Mouse (Mus musculus) testis, adult 2 months (tissue): ENCODE measurements around the gene Olfr718-ps1. TPM values are rescaled to one million over a fixed set of nuclear protein-coding genes. Genes with fewer than 3 reads are reported as not detected.
A peak's percentile ranks its signal among the peaks of the same experiment; 100 is the strongest.

Experiments
- H3K27ac ChIP-seq: fragments of 200-500 bp; 2 replicates; pipeline ENCODE4 v1.5.1; 2012; ENCODE audit warnings: low read depth, low read length; ENCODE audit not compliant: control insufficient read depth, insufficient read depth
- H3K27me3 ChIP-seq: fragments of 200-500 bp; 2 replicates; pipeline ENCODE4 v1.6.1; 2012; ENCODE audit warnings: mild to moderate bottlenecking, low read length, moderate library complexity; ENCODE audit not compliant: control insufficient read depth, insufficient read depth
- H3K36me3 ChIP-seq: fragments of 200-500 bp; 2 replicates; pipeline ENCODE4 v1.6.1; 2012; ENCODE audit warnings: mild to moderate bottlenecking, low read length; ENCODE audit not compliant: control insufficient read depth, insufficient read depth
- H3K4me1 ChIP-seq: fragments of 200-500 bp; 2 replicates; pipeline ENCODE4 v1.6.1; 2012; ENCODE audit warnings: low read length; ENCODE audit not compliant: control insufficient read depth, insufficient read depth
- H3K4me3 ChIP-seq: fragments of 200-500 bp; 2 replicates; pipeline ENCODE4 v1.5.1; 2012; ENCODE audit warnings: low read depth, mild to moderate bottlenecking, low read length, moderate library complexity, mixed read lengths; ENCODE audit not compliant: control insufficient read depth
- CTCF ChIP-seq: fragments of 200-500 bp; IDR thresholded peaks from 2 replicates; pipeline ENCODE4 v1.5.1; 2012; ENCODE audit warnings: low read depth, mild to moderate bottlenecking, inconsistent platforms, low read length, moderate library complexity; ENCODE audit not compliant: control insufficient read depth, insufficient read depth, insufficient replicate concordance
- POLR2A ChIP-seq: fragments of 200-500 bp; IDR thresholded peaks from 2 replicates; pipeline ENCODE4 v1.6.1; 2012; ENCODE audit warnings: low read depth, mild to moderate bottlenecking, inconsistent platforms, low read length, moderate library complexity; ENCODE audit not compliant: control insufficient read depth
- polyA plus RNA-seq: library from polyadenylated mRNA; depleted of rRNA; stranded (reverse); fragments of >200 nt; gene quantifications from 2 replicates; pipeline ENCODE4 v1.2.3, GENCODE M21; 2012; rRNA removed

Gene Olfr718-ps1
- polyA plus RNA-seq, 1 experiment: not detected

DNA sequence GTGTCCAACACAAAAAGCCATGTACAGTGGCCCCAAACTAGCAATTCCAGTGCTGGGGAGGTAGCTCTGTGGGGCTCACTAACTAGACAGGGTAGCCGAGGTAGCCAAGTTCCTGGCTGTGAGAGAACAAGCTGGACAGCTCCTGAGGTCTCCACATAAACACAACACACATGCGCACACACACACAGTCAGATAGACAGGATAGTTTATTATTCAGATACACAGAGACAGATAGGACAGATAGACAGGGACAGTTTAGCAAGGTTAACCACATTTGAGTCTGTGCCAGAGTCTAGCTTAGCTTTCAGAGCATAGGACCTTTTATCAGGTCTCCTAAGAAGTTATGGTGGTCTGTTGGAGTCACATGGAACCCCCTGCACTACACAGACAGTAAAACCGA, 40.5 kb downstream of the Olfr718-ps1 start:
- TF ChIP-seq CTCF (no peak), POLR2A (no peak)
- Histone ChIP-seq H3K4me1 (peaks cover 2% of the 10 kb centered on the region; the same call in 1 of the 2 replicates), H3K4me3 (no peak overlapping the region), H3K27ac (no peak overlapping the region), H3K36me3 (no peaks in the 10 kb centered on the region), H3K27me3 (no peaks in the 10 kb centered on the region)

DNA sequence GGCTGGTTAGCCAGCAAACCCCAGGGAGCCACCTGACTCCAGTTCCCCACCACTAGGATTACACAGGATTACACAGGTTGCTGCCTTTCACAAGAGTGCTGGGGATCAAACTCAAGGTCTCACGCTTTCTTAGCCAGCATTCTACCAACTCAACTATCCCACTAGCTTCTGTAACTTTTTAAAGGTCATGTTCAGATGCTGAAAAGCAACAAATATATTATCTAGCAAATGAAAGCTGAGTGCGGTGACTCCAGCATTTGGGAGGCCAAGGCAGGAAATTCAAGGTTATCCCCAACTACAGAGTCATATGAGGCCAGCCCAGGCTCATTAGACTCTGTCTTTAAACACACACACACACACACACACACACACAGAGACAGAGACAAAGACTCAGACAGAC, 44.1 kb downstream of the Olfr718-ps1 start:
- Histone ChIP-seq H3K27me3 (no peaks in the 10 kb centered on the region), H3K27ac (no peak overlapping the region), H3K36me3 (no peaks in the 10 kb centered on the region), H3K4me3 (peak overlapping the region; percentile 53), H3K4me1 (peaks cover 2% of the 10 kb centered on the region; the same call in 1 of the 2 replicates)
- TF ChIP-seq CTCF: no peak
- TF ChIP-seq POLR2A: no peak

DNA sequence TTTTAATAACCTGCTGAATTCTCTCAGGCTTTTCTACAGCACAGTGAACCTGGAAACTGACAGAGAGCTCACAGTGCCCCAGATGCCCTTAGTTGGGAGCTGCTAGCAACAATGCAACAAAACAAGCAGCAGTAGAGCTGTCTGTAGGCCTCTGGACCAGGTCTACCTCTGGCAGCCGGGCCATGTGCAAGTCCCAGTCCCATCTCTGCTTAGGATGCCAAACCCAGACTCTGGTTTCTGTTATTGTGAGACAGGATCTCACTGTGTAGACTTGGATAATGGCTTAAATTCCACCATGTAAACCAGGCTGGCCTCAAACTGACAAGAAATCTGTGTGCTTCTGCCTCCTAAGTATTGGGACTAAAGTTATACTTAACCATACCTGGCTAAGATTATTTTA, 45.8 kb downstream of the Olfr718-ps1 start:
- no peaks in the 10 kb centered on the region for H3K36me3 ChIP-seq
- no peak for TF ChIP-seq POLR2A
- TF ChIP-seq CTCF: no peak
- H3K4me1 ChIP-seq: peaks cover 2% of the 10 kb centered on the region; the same call in 1 of the 2 replicates
- no peak overlapping the region for H3K4me3 ChIP-seq
- no peak overlapping the region for H3K27ac ChIP-seq
- H3K27me3 ChIP-seq: no peaks in the 10 kb centered on the region

DNA sequence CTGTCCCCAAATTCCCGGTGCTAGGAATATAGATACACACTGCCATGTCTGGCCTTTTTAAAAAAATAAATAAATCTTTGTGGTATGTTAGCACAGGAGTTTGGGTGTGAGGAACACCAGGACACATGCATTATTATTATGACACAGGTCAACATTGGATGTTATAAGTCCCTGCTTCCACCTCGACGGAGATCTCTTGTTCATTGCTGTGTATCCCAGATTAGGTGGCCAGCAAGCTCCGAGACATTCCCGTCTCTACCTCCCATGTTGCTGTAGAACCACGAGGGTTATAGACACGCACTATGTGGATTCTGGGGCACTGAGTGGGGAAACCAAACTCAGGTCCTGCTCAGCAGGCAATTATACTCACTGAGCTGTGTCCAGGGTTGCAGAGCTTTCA, 52.1 kb downstream of the Olfr718-ps1 start:
- no peak overlapping the region for H3K4me3 ChIP-seq
- H3K4me1 ChIP-seq: no peaks in the 10 kb centered on the region
- no peak for TF ChIP-seq POLR2A
- TF ChIP-seq CTCF: no peak
- no peak overlapping the region for H3K27ac ChIP-seq
- no peaks in the 10 kb centered on the region for H3K36me3 ChIP-seq
- H3K27me3 ChIP-seq: no peaks in the 10 kb centered on the region

DNA sequence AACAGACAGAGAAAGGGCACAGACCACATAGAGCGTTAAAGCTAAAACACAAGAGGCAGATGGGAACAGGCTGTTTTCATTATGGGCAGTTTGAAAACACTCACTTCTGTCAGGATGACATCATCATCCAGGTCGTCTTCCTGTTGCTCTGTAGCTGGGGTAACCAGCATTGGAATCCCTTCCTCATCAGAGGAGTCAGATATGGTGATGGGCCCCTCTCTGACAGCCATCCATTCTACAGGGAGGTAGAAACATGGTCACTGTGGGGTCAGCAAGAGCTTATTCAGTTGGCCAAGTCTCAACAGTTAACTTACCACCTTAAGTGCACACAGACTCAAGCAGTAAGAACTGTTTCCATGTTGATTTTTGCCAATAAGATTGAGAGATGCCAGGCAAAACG, 54.5 kb downstream of the Olfr718-ps1 start:
- Histone ChIP-seq H3K36me3 (peaks cover 1% of the 10 kb centered on the region; the same call in 1 of the 2 replicates), H3K27ac (no peak overlapping the region), H3K4me1 (no peaks in the 10 kb centered on the region), H3K27me3 (no peaks in the 10 kb centered on the region), H3K4me3 (no peak overlapping the region)
- TF ChIP-seq POLR2A (no peak), CTCF (no peak)

DNA sequence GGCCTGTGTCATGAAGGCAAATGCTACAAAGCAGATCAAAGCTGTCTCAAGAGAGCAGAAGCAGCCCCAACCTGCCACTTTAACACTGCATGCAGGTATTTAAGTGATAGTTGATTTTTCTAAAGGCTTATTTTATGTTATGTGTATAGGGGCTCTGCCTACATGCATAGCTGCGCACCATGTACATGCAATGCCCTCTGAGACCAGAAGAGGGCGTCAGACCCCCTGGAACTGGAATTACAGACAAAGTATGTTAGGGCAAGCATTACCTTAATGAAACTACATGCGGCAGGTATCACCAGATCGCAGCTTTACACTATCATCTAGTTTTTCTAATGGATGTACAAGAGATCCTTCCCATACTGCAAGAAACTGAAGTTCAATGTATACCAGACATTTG, 62.5 kb downstream of the Olfr718-ps1 start:
- peaks cover 4% of the 10 kb centered on the region; the same call in 1 of the 2 replicates for H3K36me3 ChIP-seq
- TF ChIP-seq CTCF (peak; percentile 48; the same call in 1 of the 2 replicates), POLR2A (no peak)
- H3K4me3 ChIP-seq: no peak overlapping the region
- H3K4me1 ChIP-seq: no peaks in the 10 kb centered on the region
- H3K27ac ChIP-seq: no peak overlapping the region
- no peaks in the 10 kb centered on the region for H3K27me3 ChIP-seq

Other genes starting within 250 kb of the Olfr718-ps1 start
- gene Actb, start 240.8 kb downstream of the Olfr718-ps1 start, polyA plus RNA-seq: 1,383 and 1,491 TPM in 2 replicates
- gene Fscn1, start 187.2 kb downstream of the Olfr718-ps1 start, polyA plus RNA-seq: 27.1 and 27.3 TPM in 2 replicates
- gene Rnf216, start 34.6 kb downstream of the Olfr718-ps1 start, polyA plus RNA-seq: 58.3 and 60.4 TPM in 2 replicates
- gene Rbak, start 33.2 kb upstream of the Olfr718-ps1 start, polyA plus RNA-seq: 1.6 and 1.9 TPM in 2 replicates
- 28.6 and 30.2 TPM in 2 replicates for gene Spdye4b, start 33.4 kb upstream of the Olfr718-ps1 start, polyA plus RNA-seq
- 12.1 and 12.9 TPM in 2 replicates for gene Spdye4a, start 79.3 kb upstream of the Olfr718-ps1 start, polyA plus RNA-seq
- gene Zfp12, start 87.6 kb upstream of the Olfr718-ps1 start, polyA plus RNA-seq: 5.7 and 6.4 TPM in 2 replicates
- gene Zfp316, start 122.4 kb upstream of the Olfr718-ps1 start, polyA plus RNA-seq: 2.0 and 2.2 TPM in 2 replicates
- gene Zfp853, start 146.0 kb upstream of the Olfr718-ps1 start, polyA plus RNA-seq: 0.13 TPM in 1 of 2 replicates, not detected in the other
- 19.6 and 21.2 TPM in 2 replicates for gene E130309D02Rik, start 167.8 kb upstream of the Olfr718-ps1 start, polyA plus RNA-seq
- 390 and 402 TPM in 2 replicates for gene Zdhhc4, start 181.7 kb upstream of the Olfr718-ps1 start, polyA plus RNA-seq
- 0.05 TPM in 2 replicates for gene Grid2ip, start 209.8 kb upstream of the Olfr718-ps1 start, polyA plus RNA-seq